Mouse (Mus musculus): ENCODE results near the gene Rb1. TPM values are rescaled to one million over a fixed set of nuclear protein-coding genes. Genes with fewer than 3 reads are reported as not detected.

The Rb1 gene
- total RNA-seq, 2 experiments from 2014 or later, result 20.0 to 23.8 TPM

GRCm38 (mm10) chr14:73339615-73340014 lies 14.0 kb upstream of the Rb1 start:
- no peak for DNase-seq
- intact Hi-C loops (cut with DNase I), result no loop called here

DNA sequence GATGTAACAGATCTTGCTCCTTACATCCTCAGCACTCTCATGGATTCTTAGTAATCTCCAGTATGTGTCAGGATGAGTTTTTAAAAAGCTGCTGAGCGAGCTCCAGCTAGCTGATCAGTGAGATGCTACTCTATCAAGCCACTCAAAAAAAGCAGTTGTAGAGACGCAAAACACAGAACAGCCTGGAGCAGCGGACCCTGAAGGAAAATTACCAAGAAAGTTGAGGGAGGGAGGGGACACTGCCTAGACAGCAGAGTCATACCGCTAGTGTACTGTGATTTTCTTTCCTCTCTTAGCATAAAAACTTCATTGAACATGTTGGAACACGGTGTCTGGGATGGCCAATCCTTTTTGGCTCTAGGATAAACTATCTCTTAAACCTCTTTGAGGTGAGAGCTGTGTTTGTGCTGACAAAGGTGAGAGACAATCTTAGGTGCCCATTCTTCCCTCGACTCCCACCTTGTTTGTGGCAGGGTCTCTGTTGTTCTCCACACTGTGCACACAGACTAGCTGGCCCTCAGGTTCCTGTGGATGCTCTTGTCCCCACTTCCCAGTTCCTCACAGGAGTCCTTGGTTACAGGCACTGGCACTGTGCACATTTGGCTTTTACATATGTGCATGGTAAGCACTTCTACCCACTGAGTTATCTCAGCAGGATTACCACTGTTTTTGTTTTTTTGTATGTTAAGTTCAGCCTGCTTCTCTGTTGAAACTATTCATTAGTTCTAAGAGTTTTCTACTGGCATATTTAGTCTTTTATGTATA lies 10.9 kb upstream of the Rb1 start:
- intact Hi-C loops (cut with DNase I), result no loop called here
- DNase-seq, result no peak

GRCm38 (mm10) chr14:73334926-73335805 lies 9.5 kb upstream of the Rb1 start:
- DNase-seq, result no peak
- intact Hi-C loops (cut with DNase I), result no loop called here

GRCm38 (mm10) chr14:73333880-73334279 lies 8.3 kb upstream of the Rb1 start:
- intact Hi-C loops (cut with DNase I), result no loop called here
- DNase-seq, result no peak

DNA sequence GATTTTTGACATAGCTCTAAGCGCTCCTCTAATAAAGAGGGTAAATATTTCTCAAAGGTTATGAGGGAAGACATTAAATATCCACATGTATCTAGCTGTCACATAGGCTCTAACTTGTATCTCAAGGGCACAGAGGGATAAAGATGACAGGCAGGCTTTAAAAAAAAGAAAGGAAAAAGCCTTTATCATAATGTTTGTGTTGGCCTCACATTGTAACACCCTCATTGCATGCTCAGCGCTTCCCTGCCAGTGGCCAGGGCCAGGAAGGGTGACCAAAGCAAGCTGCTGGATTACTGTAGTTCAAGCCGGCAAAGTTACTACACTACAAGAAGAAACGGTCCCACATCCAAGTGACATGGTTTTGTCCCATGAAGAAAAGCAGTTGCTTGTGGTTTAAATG lies 5.8 kb upstream of the Rb1 start:
- intact Hi-C loops (cut with DNase I), result no loop called here
- DNase-seq, result no peak

- DNase-seq, result no peak
- intact Hi-C loops (cut with DNase I), result no loop called here
Measured at GRCm38 (mm10) chr14:73329871-73330270, 4.2 kb upstream of the Rb1 start.

DNA sequence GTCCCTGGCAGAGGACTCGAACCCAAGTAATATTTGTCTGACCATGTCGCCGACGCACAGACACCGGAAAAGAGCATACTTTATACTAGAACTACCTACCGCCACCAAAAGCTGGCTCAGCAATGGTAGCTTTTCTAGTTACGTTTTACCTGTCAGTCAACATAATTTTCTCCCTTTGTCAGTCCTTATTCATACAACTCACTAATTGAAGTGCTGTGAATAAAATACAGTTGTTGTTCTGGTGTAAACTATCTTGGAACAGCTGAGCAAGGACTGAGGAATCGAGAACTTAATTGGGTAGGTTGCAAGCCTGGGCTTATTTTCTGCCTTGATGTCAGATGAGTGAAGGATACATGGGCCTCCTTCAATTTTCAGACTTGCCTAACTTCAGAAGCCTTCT lies 889 bp upstream of the Rb1 start:
- intact Hi-C loops (cut with DNase I), result loop anchor here (1.0 kb wide), 1 partner anchor 57 kb away; no protein-coding TSS in a partner anchor
- DNase-seq, result no peak

GRCm38 (mm10) chr14:73324634-73325455 lies 777 bp downstream of the Rb1 start:
- peak; percentile 39 to 47 for DNase-seq
- intact Hi-C loops (cut with DNase I), result loop anchor here (2.0 kb wide), 1 partner anchor 150 kb away; no protein-coding TSS in a partner anchor

GRCm38 (mm10) chr14:73323965-73324364 lies 1.7 kb downstream of the Rb1 start:
- intact Hi-C loops (cut with DNase I), result loop anchor here (2.0 kb wide), 1 partner anchor 151 kb away; no protein-coding TSS in a partner anchor
- DNase-seq, result no peak

DNA sequence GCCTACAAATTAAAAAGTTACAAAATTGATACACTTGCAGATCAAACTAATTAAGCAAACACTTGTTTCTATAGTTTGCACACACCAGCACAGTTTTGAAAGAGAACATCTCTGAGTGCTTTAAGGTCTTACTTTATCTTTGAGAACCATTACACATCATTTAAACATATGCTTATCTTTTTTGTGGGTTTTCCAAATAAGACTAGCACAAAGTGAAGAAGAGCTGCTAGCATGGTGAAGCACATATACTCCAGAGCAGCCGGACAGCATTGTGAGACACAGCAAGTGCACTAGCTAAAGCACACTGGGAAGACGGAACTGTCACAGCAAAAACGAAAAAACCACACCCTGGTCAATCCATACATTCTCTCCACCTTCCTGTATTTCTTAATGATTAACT lies 3.5 kb downstream of the Rb1 start:
- intact Hi-C loops (cut with DNase I), result no loop called here
- no peak for DNase-seq

- intact Hi-C loops (cut with DNase I), result no loop called here
- DNase-seq, result no peak
Measured at GRCm38 (mm10) chr14:73316933-73317332, 8.7 kb downstream of the Rb1 start.

DNA sequence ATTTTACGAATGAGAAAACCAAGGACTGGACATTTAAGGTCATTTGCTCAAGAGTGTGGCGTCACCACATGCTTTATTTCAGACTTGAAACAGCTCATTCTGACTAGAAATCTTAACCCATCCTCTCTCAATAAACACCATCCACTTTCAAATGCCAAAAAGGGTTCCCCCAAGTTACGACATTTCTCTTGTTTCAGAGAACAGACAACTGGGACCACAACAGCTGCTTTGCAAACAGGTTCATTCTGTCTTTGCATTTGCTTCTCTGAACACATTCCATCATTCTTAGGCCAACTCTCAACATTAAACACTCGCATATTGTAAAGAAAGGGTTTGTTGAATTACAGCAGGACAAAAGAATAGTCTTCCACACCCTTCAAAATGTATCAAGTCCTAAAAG lies 11.8 kb downstream of the Rb1 start:
- intact Hi-C loops (cut with DNase I), result no loop called here
- DNase-seq, result no peak

DNA sequence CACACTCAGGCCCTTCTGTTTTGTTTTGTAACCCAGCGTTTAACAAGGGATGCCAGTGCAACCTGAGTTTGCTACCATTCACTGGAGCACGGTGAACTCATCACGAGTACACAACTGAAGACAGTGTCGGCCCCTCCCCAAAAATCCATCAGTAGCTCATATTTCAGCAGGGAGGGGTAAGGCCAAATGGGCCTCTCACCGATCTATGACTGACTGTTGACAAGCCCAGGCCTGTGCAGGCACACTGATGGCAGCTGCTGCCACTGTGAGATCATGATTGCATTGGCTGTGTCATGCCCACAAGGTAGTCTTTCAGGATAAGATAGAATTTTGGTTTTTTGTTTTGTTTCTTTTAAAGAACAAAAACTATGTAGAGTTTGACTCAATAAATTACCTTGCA lies 12.2 kb downstream of the Rb1 start:
- DNase-seq, result no peak
- intact Hi-C loops (cut with DNase I), result no loop called here

DNA sequence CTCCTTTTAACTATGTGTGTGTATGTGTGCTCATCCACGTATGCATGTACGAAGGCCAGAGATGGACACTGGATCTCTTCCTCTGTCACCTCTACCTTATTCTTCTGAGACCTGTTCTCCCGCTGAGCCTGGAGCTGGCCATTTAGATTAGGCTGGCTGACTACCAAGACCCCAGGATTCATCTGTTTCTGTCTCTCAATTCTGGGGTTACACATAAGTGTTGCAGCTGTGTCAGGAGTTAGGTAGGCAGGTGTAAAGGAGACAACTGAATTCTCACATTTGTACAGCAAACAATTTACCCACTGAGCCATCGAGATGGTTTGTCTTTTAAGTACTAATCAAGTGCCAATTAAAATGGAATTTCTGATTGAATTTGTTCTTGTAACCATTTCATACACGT lies 12.7 kb downstream of the Rb1 start:
- intact Hi-C loops (cut with DNase I), result no loop called here
- DNase-seq, result no peak

GRCm38 (mm10) chr14:73307490-73307889 lies 18.1 kb downstream of the Rb1 start:
- intact Hi-C loops (cut with DNase I), result no loop called here
- no peak for DNase-seq

DNA sequence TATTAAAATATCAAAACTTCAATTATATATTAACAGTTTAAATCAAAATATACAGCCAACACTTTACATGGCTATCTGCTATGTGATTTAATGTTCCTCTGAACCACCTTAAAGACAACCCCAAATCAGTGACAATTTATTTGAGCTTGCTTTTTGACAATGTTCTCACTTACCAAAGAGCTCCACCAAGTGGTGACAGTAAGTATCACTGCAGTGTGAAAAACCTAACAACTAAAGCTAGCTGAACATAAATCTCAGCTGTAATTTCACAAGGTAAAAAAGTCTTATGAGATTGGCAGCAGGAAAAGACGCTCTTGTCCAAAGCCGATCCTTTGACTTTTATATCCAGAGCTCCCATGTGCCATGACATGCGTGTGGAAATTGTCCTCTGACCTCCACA lies 22.4 kb downstream of the Rb1 start:
- intact Hi-C loops (cut with DNase I), result loop anchor here (2.0 kb wide), 1 partner anchor 196 kb away; no protein-coding TSS in a partner anchor
- peak; percentile 31 to 69 for DNase-seq

GRCm38 (mm10) chr14:73301856-73302255 lies 23.8 kb downstream of the Rb1 start:
- DNase-seq, result no peak
- intact Hi-C loops (cut with DNase I), result loop anchor here (2.0 kb wide), 1 partner anchor 195 kb away; no protein-coding TSS in a partner anchor

DNA sequence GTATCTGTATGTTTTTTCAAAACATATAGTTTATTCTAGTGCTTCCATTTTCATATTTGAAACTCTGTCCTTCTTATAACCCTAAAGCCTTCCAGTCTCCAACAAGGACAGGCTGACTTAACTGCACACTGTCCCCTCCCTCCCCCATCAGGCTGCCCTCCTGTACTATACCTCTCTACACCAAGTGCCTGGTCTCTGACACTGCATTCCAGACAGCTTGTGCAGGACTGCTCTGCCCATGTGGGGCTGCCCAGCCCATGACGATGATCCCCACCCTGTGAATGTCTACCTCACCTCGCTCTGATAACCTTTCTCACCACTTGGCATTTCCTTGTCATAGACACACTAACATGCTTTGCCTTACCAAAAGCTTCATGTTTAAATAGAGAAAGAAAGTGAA lies 30.1 kb downstream of the Rb1 start:
- no peak for DNase-seq
- intact Hi-C loops (cut with DNase I), result no loop called here

GRCm38 (mm10) chr14:73293616-73294015 lies 32.0 kb downstream of the Rb1 start:
- DNase-seq, result no peak
- intact Hi-C loops (cut with DNase I), result no loop called here

DNA sequence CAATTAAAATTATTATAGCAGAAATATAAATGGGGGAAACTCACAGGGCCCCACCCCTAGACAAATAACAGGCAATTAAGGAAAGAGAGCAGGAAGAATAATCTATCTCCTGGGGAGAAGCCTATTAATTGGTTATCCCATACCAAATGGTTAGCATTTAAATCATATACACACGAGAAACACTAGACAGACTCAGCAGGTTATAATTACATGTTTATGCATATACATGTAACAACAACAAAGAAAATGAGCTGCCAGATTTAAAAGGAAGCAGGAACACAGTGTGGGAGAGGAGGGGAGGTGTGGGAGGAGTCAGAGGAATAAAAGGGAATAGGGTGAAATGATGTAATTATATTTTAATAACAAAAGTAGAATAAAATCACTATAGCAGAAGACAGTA lies 33.2 kb downstream of the Rb1 start:
- intact Hi-C loops (cut with DNase I), result no loop called here
- DNase-seq, result no peak

GRCm38 (mm10) chr14:73289915-73290314 lies 35.7 kb downstream of the Rb1 start:
- no peak for DNase-seq
- intact Hi-C loops (cut with DNase I), result no loop called here
